Mouse (Mus musculus) inflammation-experienced regulatory T-cells, adult 6 months (primary cell): ENCODE measurements around the gene Rgs3. TPM values are rescaled to one million over a fixed set of nuclear protein-coding genes. Genes with fewer than 3 reads are reported as not detected.

Experiments used
- ATAC-seq: one replicate; pipeline ENCODE4 v1.8.0; 2017
- polyA plus RNA-seq, 3 experiments: library from polyadenylated mRNA; unstranded; fragments of 100-300 nt; shearing (Covaris generic); gene quantifications; one replicate each; pipeline ENCODE4 v1.2.1; 2017

The Rgs3 gene
- polyA plus RNA-seq, 3 experiments from 2014 or later = 50.8 to 68.5 (median 62.7) TPM

DNA sequence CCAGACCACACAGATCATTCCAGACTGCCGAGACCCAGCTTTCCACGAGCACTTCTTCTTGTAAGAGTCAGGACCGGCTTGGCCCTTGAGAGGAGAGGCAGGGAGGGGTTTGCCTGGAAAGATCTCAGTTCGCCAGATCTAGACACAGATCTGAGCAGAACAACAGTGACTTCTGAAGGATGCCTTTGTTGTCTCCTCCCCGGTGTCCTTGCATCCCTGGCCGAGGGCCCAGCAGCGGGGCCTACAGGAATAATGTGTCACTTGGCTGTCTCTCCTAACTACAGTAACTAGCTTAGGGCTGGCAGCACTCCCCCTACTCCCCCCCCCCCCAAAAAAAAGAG is 46.9 kb downstream of the Rgs3 start:
- no peak for ATAC-seq

GRCm38 (mm10) chr4:62606905-62607304 is 47.3 kb downstream of the Rgs3 start:
- ATAC-seq = no peak

DNA sequence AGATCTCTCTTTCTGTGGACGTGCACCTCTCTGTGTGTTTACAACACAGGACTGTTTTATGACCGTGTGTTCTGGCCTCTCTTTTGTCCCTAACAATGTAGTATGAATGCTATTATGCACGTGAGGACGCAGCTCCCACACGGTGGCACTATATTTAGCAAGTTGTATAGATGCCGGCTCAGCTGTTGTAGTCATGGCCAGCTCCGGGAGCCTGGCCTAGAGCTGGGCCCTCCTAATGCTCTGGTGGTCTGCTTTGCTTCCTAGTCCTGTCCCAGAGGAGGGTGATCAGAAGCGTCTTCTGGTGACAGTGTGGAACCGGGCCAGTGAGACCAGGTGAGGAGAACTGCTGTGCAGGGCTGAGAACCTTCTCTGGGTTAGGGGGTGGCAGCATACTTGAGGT is 47.7 kb downstream of the Rgs3 start:
- no peak for ATAC-seq

GRCm38 (mm10) chr4:62607805-62608204 is 48.2 kb downstream of the Rgs3 start:
- ATAC-seq = no peak

DNA sequence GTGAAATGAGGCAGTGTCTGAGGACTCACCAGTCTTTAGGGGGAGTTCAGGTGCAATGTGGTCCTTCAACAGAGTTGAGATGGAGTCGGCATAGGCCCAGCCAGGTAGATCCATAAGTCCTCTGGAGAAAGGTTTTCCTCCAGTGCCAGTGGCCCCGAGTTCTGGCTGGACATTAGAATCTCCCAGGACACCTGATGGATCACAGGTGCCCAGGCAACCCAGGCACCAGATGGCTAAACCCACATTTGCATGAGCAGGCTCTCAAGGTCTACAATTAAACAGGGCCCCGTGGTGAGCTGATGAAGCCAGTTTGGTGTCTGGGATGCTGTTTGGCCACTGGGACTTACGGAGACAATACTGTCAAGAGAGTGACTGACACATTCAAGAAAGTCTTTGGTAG is 49.7 kb downstream of the Rgs3 start:
- no peak for ATAC-seq

GRCm38 (mm10) chr4:62610142-62610675 is 50.6 kb downstream of the Rgs3 start:
- ATAC-seq = no peak

- no peak for ATAC-seq
These were observed 53.2 kb downstream of the Rgs3 start for GRCm38 (mm10) chr4:62612601-62613501.

DNA sequence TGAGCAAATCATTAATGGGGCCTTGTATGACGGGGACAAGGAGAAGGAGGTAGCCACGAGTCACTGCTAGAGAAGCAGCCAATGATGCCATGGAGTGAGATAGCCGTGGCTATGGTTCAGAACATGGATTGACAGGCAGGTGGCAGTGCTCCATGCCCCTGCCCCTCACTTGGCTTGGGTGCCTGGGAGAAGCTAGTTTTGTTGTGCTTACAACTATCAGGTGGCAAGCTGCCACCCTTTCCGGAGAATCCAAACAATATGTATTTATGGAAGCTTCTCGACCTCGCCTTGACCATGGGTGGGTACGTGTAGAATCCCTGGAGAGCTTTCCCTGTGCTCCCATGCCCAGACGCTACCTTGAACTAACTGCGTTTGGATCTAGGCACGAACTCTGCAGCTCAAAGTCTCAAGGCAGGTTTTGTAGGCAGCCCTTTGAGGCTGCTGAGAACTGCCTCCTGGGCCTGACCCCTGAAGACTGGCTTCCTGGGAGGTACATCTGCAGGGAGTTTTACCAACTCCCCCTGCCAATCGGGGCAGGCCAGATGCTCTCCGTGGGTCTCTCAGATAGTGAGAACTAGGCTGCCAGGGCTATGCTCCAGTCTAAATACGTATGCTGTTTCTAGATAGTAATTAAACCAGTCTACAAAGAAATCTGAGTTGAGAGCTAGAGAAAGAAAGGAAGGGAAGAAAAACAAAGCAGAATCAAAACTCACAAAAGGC is 54.2 kb downstream of the Rgs3 start:
- ATAC-seq = no peak

GRCm38 (mm10) chr4:62617856-62618440 is 58.3 kb downstream of the Rgs3 start:
- no peak for ATAC-seq

DNA sequence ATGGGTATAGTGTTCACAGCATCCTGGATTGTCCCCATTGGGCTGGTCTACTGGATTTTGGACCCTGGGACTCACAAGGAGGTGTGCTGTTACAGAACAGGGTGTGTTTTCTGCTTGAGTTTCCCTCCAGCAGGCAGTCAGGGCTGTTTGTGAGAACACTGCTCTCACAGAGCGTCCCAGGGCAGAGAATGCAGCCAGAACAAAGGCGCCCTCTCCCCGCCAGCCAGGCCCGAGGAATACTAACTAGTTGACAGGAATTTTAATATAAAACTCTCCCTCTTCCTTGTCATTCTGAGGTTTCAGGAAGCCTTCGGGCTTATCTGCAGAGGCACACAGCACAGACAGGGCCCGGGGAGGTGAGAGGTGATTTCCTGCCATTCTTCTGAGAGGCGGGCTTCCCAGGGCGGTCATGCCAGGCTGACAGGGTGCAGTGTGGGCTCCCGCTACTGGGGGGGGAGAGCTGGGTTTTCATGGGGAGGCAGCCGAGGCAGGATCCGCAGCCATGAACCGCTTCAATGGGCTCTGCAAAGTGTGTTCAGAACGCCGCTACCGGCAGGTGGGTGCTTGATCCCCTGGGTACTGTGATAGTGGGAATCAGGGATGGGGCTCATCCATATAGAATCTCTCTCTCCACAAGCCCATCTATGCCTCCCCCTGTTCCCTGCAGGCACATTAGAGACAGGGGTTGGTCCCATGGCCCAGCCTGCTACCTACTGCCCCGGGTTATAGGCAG is 59.8 kb downstream of the Rgs3 start:
- ATAC-seq = no peak

GRCm38 (mm10) chr4:62619965-62620244 is 60.3 kb downstream of the Rgs3 start:
- ATAC-seq = no peak

GRCm38 (mm10) chr4:62621151-62621550 is 61.5 kb downstream of the Rgs3 start:
- ATAC-seq = no peak

DNA sequence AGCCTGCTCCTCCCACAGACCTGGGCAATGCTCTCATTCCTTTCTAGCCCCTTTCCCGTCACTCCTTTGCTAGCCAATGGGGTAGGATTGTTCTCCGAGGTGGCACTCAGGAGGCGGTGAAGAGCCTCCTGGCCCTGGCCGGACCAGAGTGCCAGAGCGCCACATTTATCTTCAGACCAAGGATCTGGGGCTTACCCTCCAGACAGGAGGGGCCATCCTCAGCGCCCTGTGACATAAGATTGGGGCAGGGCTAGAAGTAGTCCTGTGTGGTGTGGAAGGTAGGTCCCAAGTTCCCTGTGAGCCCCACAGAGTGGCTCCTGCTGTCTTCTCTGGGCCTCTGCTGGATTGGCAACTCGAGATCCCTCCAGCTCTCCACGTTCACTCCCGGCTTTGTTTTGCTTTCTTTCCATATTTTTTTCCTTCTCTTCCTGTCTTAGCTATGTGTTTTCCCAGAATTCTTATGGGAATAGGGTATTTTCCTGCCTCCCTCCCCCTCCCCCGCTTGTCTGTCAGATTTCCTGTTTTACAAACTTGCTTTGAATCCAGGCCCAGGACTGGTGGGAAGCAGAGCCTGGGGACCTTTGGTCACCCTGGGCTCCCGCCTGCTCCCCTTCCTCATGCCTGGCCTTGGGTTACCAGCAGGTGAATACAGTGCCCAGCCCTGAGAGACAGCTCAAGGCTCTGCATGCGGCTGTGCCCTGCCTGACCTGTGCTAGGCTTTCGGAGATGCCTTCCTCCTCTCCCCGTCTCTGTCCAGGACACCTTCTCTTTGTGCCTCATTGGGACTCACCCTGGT is 62.4 kb downstream of the Rgs3 start:
- ATAC-seq = no peak

GRCm38 (mm10) chr4:62623251-62624015 is 63.8 kb downstream of the Rgs3 start:
- ATAC-seq = no peak

- no peak for ATAC-seq
These were observed 65.2 kb downstream of the Rgs3 start for GRCm38 (mm10) chr4:62624679-62625450.

DNA sequence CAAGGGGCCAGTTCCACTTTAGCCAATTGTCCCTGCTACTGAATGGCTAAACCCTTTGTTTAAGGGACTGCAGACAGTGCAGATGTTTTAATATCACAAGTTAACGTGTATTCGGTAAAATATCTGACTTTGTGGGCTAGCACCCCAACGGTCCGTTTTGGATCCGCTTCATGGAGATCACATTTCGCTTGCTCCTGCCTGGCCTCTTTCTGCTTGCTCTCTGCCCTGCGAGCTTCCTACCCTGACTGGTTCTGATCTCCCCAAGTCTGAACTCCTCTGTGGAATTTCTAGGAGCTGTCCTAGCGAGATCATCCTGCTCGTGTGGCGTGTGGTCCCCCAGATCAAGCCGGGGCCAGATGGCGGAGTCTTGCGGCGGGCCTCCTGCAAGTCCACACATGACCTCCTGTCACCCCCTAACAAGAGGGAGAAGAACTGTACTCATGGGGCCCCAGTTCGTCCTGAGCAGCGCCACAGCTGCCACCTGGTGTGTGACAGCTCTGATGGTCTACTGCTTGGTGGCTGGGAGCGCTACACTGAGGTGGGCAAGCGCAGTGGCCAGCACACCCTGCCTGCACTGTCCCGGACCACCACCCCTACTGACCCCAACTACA is 65.9 kb downstream of the Rgs3 start:
- no peak for ATAC-seq

DNA sequence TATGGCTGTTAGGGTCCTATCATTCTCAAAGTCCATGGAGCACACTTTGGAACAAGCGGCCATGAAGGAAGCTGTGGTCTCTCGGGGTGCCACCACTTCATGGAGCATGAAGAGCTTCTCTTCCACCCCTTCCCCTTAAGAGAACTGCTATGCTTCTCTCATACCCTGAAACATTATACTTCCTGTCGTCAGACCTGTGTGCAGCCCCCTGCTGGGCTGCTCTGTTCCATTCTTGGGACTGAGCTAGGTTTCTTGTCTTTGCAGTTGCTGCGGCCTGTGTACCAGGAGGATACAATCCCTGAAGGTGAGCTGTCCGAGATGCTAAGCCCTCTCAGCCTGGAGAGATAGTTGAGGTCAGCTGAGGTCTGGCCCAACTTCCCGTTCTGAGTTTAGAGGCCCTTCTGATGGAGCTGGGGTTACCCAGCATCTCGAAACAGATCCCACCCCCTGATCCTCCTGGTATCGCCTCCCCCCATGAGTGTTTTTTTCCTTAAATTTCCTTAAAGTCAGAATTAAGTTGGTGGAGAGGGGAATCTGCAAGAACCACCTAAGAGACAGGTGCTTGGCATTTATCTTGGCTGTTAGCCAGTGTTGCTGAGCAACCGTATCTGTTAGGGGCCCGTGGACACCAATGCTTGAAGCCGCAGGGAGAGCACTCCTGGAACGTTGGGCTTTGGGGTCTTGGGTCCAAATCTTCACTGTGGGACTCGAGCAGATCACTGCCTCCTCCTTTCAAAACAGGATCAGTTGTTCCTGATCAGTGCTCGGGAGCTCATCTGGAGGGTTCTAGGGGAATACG is 66.8 kb downstream of the Rgs3 start:
- no peak for ATAC-seq

DNA sequence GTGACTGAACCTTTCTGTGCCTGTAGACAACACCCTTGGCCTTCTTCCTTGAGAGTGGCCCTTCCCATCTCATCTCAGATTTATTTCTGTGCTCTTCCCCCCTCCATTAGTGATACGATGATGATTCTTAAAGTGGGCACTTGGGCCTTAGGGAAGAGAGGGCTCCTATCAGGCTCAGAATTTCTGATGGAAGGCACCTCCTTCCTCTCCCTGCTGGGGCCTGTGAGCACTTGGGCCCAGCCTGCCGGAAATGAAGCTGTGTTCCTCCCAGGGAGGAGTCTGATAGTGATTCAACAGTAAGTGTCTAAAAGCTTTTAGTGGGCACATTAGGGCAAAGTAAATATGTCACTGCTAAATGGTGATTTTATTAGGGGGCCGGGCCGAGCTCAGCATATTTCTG is 67.7 kb downstream of the Rgs3 start:
- no peak for ATAC-seq

- no peak for ATAC-seq
These were observed 68.9 kb downstream of the Rgs3 start for GRCm38 (mm10) chr4:62628547-62628946.
